Mouse (Mus musculus) testis, adult 2 months (tissue): ENCODE results near the gene Podnl1. TPM values are rescaled to one million over a fixed set of nuclear protein-coding genes. Genes with fewer than 3 reads are reported as not detected.

Source experiments
- H3K27ac ChIP-seq: fragments of 200-500 bp; 2 replicates; pipeline ENCODE4 v1.5.1; 2012; ENCODE audit warnings: low read depth, low read length; ENCODE audit not compliant: control insufficient read depth, insufficient read depth
- H3K27me3 ChIP-seq: fragments of 200-500 bp; 2 replicates; pipeline ENCODE4 v1.6.1; 2012; ENCODE audit warnings: mild to moderate bottlenecking, low read length, moderate library complexity; ENCODE audit not compliant: control insufficient read depth, insufficient read depth
- H3K36me3 ChIP-seq: fragments of 200-500 bp; 2 replicates; pipeline ENCODE4 v1.6.1; 2012; ENCODE audit warnings: mild to moderate bottlenecking, low read length; ENCODE audit not compliant: control insufficient read depth, insufficient read depth
- H3K4me1 ChIP-seq: fragments of 200-500 bp; 2 replicates; pipeline ENCODE4 v1.6.1; 2012; ENCODE audit warnings: low read length; ENCODE audit not compliant: control insufficient read depth, insufficient read depth
- H3K4me3 ChIP-seq: fragments of 200-500 bp; 2 replicates; pipeline ENCODE4 v1.5.1; 2012; ENCODE audit warnings: low read depth, mild to moderate bottlenecking, low read length, moderate library complexity, mixed read lengths; ENCODE audit not compliant: control insufficient read depth
- CTCF ChIP-seq: fragments of 200-500 bp; IDR thresholded peaks from 2 replicates; pipeline ENCODE4 v1.5.1; 2012; ENCODE audit warnings: low read depth, mild to moderate bottlenecking, inconsistent platforms, low read length, moderate library complexity; ENCODE audit not compliant: control insufficient read depth, insufficient read depth, insufficient replicate concordance
- POLR2A ChIP-seq: fragments of 200-500 bp; IDR thresholded peaks from 2 replicates; pipeline ENCODE4 v1.6.1; 2012; ENCODE audit warnings: low read depth, mild to moderate bottlenecking, inconsistent platforms, low read length, moderate library complexity; ENCODE audit not compliant: control insufficient read depth
- polyA plus RNA-seq: library from polyadenylated mRNA; depleted of rRNA; stranded (reverse); fragments of >200 nt; gene quantifications from 2 replicates; pipeline ENCODE4 v1.2.3, GENCODE M21; 2012; rRNA removed

The Podnl1 gene
- polyA plus RNA-seq, 1 experiment, result 0.07 TPM

DNA sequence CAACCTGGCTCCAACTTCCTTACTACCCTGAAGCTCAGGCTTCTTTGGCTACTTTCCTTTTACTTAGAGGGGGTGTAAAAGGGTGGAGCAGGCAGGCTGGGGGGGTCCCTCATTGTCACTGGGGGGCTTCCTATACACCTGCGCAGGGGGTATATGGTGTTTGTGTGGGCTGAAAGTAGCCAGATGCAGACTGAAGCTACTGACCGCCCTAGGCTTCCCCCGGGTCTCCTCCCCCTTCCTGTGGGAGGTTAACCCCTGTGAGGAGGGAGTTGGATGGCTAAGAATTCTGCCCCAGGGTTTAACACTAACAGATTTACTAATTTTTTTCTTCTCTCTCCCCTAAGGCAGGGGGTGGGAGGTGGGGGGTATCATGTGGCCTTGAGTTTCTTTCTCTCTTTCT lies 50.8 kb downstream of the Podnl1 start:
- TF ChIP-seq POLR2A (no peak), CTCF (no peak)
- Histone ChIP-seq H3K4me1 (peaks cover 12% of the 10 kb centered on the region), H3K27me3 (no peaks in the 10 kb centered on the region), H3K36me3 (no peaks in the 10 kb centered on the region; the same call in 1 of the 2 replicates), H3K4me3 (no peak overlapping the region), H3K27ac (no peak overlapping the region)

GRCm38 (mm10) chr8:84177405-84177804 lies 51.6 kb downstream of the Podnl1 start:
- H3K4me1 ChIP-seq, result peaks cover 12% of the 10 kb centered on the region
- TF ChIP-seq CTCF (no peak), POLR2A (no peak)
- no peaks in the 10 kb centered on the region; the same call in 1 of the 2 replicates for H3K36me3 ChIP-seq
- H3K4me3 ChIP-seq, result no peak overlapping the region
- H3K27ac ChIP-seq, result no peak overlapping the region
- H3K27me3 ChIP-seq, result no peaks in the 10 kb centered on the region

DNA sequence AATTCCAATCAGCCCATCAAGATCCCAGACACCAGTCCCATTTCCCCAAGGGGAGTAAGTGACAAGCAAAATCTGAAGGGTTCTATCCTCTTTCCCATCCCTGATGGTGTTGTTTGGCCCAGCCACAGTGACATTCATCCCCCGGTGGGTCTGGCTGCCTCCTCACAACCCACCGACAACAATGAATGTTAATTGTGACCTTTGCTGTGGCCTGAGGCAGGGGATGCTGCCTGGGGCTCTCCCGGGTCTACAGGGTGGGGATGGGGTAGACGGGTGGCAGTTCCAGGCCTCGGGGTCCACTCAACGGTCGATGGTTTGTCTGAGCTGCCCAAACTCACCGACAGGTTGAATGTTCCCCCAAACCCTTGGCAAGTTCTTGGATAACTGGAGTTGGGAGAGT lies 52.8 kb downstream of the Podnl1 start:
- H3K27ac ChIP-seq, result no peak overlapping the region

DNA sequence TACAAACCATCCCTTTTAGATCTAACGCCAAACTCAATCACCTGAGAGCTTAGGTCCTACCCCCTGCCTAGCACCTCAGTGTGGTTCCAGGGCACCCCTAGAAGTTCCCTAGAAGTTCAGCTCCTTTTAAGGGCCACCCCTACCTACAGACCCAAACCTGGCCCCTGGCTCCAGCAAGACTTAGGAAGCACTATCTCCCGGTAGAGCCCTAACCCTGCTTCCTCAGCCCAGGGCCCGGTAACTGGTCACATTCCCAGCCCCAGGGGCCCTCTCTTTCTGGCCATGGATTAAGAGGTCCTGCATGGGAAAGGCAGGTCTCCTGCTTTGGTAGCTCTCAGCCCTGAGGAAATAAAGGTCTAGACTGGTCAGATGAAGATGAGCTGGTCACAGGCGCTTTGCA lies 54.2 kb downstream of the Podnl1 start:
- H3K4me3 ChIP-seq, result peak overlapping the region; percentile 10; the same call in 1 of the 2 replicates
- peaks cover 16% of the 10 kb centered on the region for H3K4me1 ChIP-seq
- no peak overlapping the region for H3K27ac ChIP-seq
- no peaks in the 10 kb centered on the region for H3K36me3 ChIP-seq
- H3K27me3 ChIP-seq, result no peaks in the 10 kb centered on the region
- TF ChIP-seq CTCF (no peak), POLR2A (no peak)

More for the DNA sequence above, 52.8 kb downstream of the Podnl1 start:
- Histone ChIP-seq H3K27me3 (no peaks in the 10 kb centered on the region), H3K4me1 (peaks cover 12% of the 10 kb centered on the region), H3K36me3 (no peaks in the 10 kb centered on the region), H3K4me3 (no peak overlapping the region)
- TF ChIP-seq CTCF (no peak), POLR2A (no peak)

DNA sequence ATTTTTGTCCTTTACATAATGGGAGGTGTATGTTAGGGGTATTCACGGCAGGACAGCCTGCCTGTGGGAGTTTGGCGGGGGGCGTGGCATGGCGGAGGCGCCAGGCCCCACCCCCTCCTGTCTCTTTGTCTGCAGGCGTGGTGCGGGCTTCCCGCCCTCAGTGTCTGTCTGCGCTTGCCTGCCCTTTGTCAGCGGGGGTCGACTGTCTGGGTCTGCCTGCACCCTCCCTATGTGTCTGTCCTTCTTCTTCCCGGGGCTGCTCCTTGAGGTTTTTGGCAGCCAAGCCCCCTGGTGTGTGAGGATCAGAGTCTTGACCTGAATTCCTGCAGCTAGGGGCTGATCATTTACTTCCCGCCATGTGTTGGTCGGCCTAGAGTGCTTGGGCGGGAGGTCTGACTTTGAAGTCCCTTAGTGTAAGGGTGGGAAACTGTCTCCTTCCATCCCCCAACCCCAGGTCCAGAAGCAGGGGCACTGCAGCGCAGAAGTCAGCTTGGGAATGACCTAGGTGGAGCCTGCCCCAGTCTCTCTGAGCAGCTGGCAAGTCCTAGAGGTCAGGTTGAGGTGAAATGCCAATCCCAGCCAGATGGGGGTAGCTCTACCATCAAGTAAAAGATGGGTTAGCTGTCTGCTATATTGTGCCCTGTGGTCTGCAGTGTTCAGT lies 54.9 kb downstream of the Podnl1 start:
- no peaks in the 10 kb centered on the region for H3K27me3 ChIP-seq
- no peak overlapping the region for H3K4me3 ChIP-seq
- TF ChIP-seq POLR2A (no peak), CTCF (no peak)
- no peaks in the 10 kb centered on the region for H3K36me3 ChIP-seq
- H3K4me1 ChIP-seq, result peaks cover 16% of the 10 kb centered on the region
- no peak overlapping the region for H3K27ac ChIP-seq

Other genes with a start within 250 kb of the Podnl1 start
- 54.3 and 64.0 TPM in 2 replicates for gene Adgrl1, start 225.9 kb upstream of the Podnl1 start, polyA plus RNA-seq
- 14.9 and 15.2 TPM in 2 replicates for gene Gm10644, start 170.8 kb upstream of the Podnl1 start, polyA plus RNA-seq
- gene Asf1b, start 170.5 kb upstream of the Podnl1 start, polyA plus RNA-seq, result 65.0 and 73.8 TPM in 2 replicates
- gene Prkaca, start 153.0 kb upstream of the Podnl1 start, polyA plus RNA-seq, result 101 and 103 TPM in 2 replicates
- gene Samd1, start 128.3 kb upstream of the Podnl1 start, polyA plus RNA-seq, result 13.7 and 15.3 TPM in 2 replicates
- gene 1700067K01Rik, start 124.5 kb upstream of the Podnl1 start, polyA plus RNA-seq, result 38.1 and 43.2 TPM in 2 replicates
- 10.9 and 15.1 TPM in 2 replicates for gene 2210011C24Rik, start 113.8 kb upstream of the Podnl1 start, polyA plus RNA-seq
- gene Palm3, start 104.5 kb upstream of the Podnl1 start, polyA plus RNA-seq, result 1.2 and 1.9 TPM in 2 replicates
- gene Il27ra, start 83.4 kb upstream of the Podnl1 start, polyA plus RNA-seq, result 0.08 and 0.12 TPM in 2 replicates
- 0.84 TPM in 1 of 2 replicates, not detected in the other for gene Rln3, start 81.0 kb upstream of the Podnl1 start, polyA plus RNA-seq
- 6.3 and 6.6 TPM in 2 replicates for gene Gm10643, start 60.9 kb upstream of the Podnl1 start, polyA plus RNA-seq
- gene Rfx1, start 59.2 kb upstream of the Podnl1 start, polyA plus RNA-seq, result 83.0 and 89.5 TPM in 2 replicates
- gene Dcaf15, start 21.2 kb upstream of the Podnl1 start, polyA plus RNA-seq, result 210 and 216 TPM in 2 replicates
- 30.9 and 38.6 TPM in 2 replicates for gene Cc2d1a, start 21.9 kb downstream of the Podnl1 start, polyA plus RNA-seq
- gene 4930432K21Rik, start 22.0 kb downstream of the Podnl1 start, polyA plus RNA-seq, result 57.2 and 65.0 TPM in 2 replicates
- 1.6 and 2.4 TPM in 2 replicates for gene Nanos3, start 59.2 kb downstream of the Podnl1 start, polyA plus RNA-seq
- 16.9 and 17.4 TPM in 2 replicates for gene Zswim4, start 111.1 kb downstream of the Podnl1 start, polyA plus RNA-seq
- 104 and 116 TPM in 2 replicates for gene D8Ertd738e, start 123.7 kb downstream of the Podnl1 start, polyA plus RNA-seq
- 7.5 and 12.1 TPM in 2 replicates for gene Mri1, start 131.3 kb downstream of the Podnl1 start, polyA plus RNA-seq
- 53.5 and 74.1 TPM in 2 replicates for gene Ccdc130, start 144.4 kb downstream of the Podnl1 start, polyA plus RNA-seq